Mouse (Mus musculus): ENCODE data around the gene Ddr1. TPM values are rescaled to one million over a fixed set of nuclear protein-coding genes. Genes with fewer than 3 reads are reported as not detected.

The Ddr1 gene
- polyA plus RNA-seq, 2 experiments, result 1.1 to 1.7 TPM

- Histone ChIP-seq H3K27ac (no peak overlapping the region), H3K9me3 (ENCODE audit: control insufficient read depth, low read length) (no peaks in the 10 kb centered on the region), H3K4me3 (ENCODE audit: insufficient read depth in 1 of 2, low read depth in 2 of 2, low read length in 2 of 2) (no peak overlapping the region), H3K36me3 (replicated peaks; ENCODE audit: control insufficient read depth, insufficient read depth, low read depth) (no peaks in the 10 kb centered on the region), H3K9ac (replicated peaks) (no peak overlapping the region), H3K4me2 (ENCODE audit: low read depth) (no peak overlapping the region), H3K4me1 (replicated peaks; ENCODE audit: control insufficient read depth in 2 of 2, insufficient read depth in 2 of 2, low read length in 1 of 2) (peaks cover 0 to 3% of the 10 kb centered on the region in 2 experiments; a peak in 1 of 4 replicates), H3K27me3 (ENCODE audit: control insufficient read depth, insufficient read depth, low read length) (no peaks in the 10 kb centered on the region)
- DNase-seq (ENCODE audit: low read depth in 3 of 3, low spot score in 3 of 3), result no peak
- no peak for ATAC-seq (ENCODE audit: insufficient read depth)
- WGBS (ENCODE audit: insufficient replicate concordance), result 68% methylated on average over 4 of the region's 4 CpGs
- no peak for TF ChIP-seq EP300 (IDR thresholded peaks at IDR 0.05; ENCODE audit: low read depth)
- TF ChIP-seq CTCF (IDR thresholded peaks at IDR 0.05; ENCODE audit: low read depth), result no peak
These were observed 24.4 kb upstream of the Ddr1 start for GRCm38 (mm10) chr17:35728821-35729220.

DNA sequence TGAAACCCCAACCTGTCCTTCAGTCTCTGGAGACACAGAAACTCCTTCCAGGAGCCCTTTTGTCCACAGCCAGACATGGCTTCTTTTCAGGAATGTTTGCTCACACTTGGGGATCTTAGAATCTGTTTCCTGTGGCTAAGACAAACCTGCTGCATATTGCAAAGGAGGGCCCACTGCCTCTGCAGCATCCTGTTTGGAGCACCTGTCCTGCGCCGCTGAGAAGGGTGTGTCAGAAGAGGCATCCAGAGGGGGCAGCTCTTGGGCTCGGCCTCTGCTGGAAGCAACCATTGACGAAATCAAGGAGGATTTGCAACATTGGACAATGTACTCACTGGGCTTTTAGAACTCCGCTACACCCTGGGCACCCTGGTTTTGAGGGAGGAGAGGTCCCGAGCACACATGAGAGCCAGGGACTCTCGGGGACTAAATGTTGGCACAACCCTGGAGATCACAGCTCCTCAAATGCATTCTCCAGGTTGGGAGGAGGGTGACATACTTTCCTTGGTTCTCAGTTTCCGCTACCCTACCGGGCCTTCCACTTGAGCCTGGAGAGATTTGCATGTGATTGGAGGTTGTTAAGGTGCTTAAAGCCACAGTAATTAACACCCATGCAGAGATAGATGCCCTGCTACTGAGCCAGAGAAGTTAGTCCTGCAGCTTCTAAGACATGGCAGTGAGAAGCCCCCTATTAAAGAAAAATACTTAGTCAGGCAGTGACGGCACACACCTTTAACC, 23.2 kb upstream of the Ddr1 start:
- Histone ChIP-seq H3K9ac (replicated peaks) (no peak overlapping the region), H3K9me3 (ENCODE audit: control insufficient read depth, low read length) (no peaks in the 10 kb centered on the region), H3K27me3 (ENCODE audit: control insufficient read depth, insufficient read depth, low read length) (no peaks in the 10 kb centered on the region; the same call in 1 of the 2 replicates), H3K36me3 (replicated peaks; ENCODE audit: control insufficient read depth, insufficient read depth, low read depth) (no peaks in the 10 kb centered on the region), H3K4me2 (ENCODE audit: low read depth) (no peak overlapping the region), H3K4me1 (replicated peaks; ENCODE audit: control insufficient read depth in 2 of 2, insufficient read depth in 2 of 2, low read length in 1 of 2) (peaks cover 0 to 3% of the 10 kb centered on the region in 2 experiments; a peak in 1 of 4 replicates), H3K27ac (no peak overlapping the region), H3K4me3 (ENCODE audit: insufficient read depth in 1 of 2, low read depth in 2 of 2, low read length in 2 of 2) (no peak overlapping the region)
- ATAC-seq (ENCODE audit: insufficient read depth), result no peak
- TF ChIP-seq EP300 (IDR thresholded peaks at IDR 0.05; ENCODE audit: low read depth), result no peak
- 43% methylated on average over 10 of the region's 10 CpGs for WGBS (ENCODE audit: insufficient replicate concordance)
- DNase-seq (ENCODE audit: low read depth in 3 of 3, low spot score in 3 of 3), result no peak

- no peak for TF ChIP-seq EP300 (IDR thresholded peaks at IDR 0.05; ENCODE audit: low read depth)
- no peak for DNase-seq (ENCODE audit: low read depth in 3 of 3, low spot score in 3 of 3)
- Histone ChIP-seq H3K4me3 (ENCODE audit: insufficient read depth in 1 of 2, low read depth in 2 of 2, low read length in 2 of 2) (no peak overlapping the region), H3K27ac (no peak overlapping the region), H3K9me3 (ENCODE audit: control insufficient read depth, low read length) (no peaks in the 10 kb centered on the region), H3K27me3 (ENCODE audit: control insufficient read depth, insufficient read depth, low read length) (no peaks in the 10 kb centered on the region; the same call in 1 of the 2 replicates), H3K9ac (replicated peaks) (no peak overlapping the region), H3K4me2 (ENCODE audit: low read depth) (no peak overlapping the region), H3K4me1 (replicated peaks; ENCODE audit: control insufficient read depth in 2 of 2, insufficient read depth in 2 of 2, low read length in 1 of 2) (peaks cover 0 to 3% of the 10 kb centered on the region in 2 experiments; a peak in 1 of 4 replicates), H3K36me3 (replicated peaks; ENCODE audit: control insufficient read depth, insufficient read depth, low read depth) (no peaks in the 10 kb centered on the region)
- ATAC-seq (ENCODE audit: insufficient read depth), result no peak
- 14% methylated on average over 7 of the region's 7 CpGs for WGBS (ENCODE audit: insufficient replicate concordance)
These were observed 22.6 kb upstream of the Ddr1 start for GRCm38 (mm10) chr17:35727028-35727427.

- DNase-seq (ENCODE audit: low read depth in 3 of 3, low spot score in 3 of 3), result peak in 2 of 3 experiments; percentile 45 to 50
- Histone ChIP-seq H3K27ac (no peak overlapping the region), H3K36me3 (replicated peaks; ENCODE audit: control insufficient read depth, insufficient read depth, low read depth) (no peaks in the 10 kb centered on the region), H3K9me3 (ENCODE audit: control insufficient read depth, low read length) (no peaks in the 10 kb centered on the region), H3K4me1 (replicated peaks; ENCODE audit: control insufficient read depth in 2 of 2, insufficient read depth in 2 of 2, low read length in 1 of 2) (peaks cover 0 to 3% of the 10 kb centered on the region in 2 experiments; a peak in 2 of 4 replicates), H3K27me3 (ENCODE audit: control insufficient read depth, insufficient read depth, low read length) (no peaks in the 10 kb centered on the region; the same call in 1 of the 2 replicates), H3K4me2 (ENCODE audit: low read depth) (no peak overlapping the region), H3K9ac (replicated peaks) (no peak overlapping the region), H3K4me3 (ENCODE audit: insufficient read depth in 1 of 2, low read depth in 2 of 2, low read length in 2 of 2) (no peak overlapping the region)
- 23% methylated on average over 21 of the region's 21 CpGs for WGBS (ENCODE audit: insufficient replicate concordance)
- ATAC-seq (ENCODE audit: insufficient read depth), result peak; percentile 57
- TF ChIP-seq CTCF (IDR thresholded peaks at IDR 0.05; ENCODE audit: low read depth) (peak; percentile 100), EP300 (IDR thresholded peaks at IDR 0.05; ENCODE audit: low read depth) (no peak)
These were observed 21.1 kb upstream of the Ddr1 start for GRCm38 (mm10) chr17:35725286-35726232.

DNA sequence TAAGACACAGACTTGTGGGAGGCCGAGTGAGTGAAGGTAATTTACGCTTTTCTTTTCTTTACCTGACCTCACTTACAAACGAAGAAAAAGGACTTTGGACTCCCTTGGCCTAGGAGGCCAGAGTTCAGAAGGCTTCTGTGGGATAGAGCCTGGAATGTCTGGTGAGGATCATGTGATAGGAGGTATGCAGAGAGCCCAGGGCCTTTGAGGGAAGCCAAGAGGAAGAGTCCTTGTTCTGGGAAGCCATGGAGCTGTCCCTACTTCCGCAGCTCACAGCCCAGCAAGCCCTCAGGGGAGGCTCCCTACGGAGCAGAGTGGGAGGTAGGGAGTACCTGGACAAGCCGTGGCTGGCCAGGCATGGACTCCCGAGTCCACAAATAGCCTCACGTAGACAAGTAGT, 17.3 kb upstream of the Ddr1 start:
- WGBS (ENCODE audit: insufficient replicate concordance), result 49% methylated on average over 8 of the region's 8 CpGs
- no peak overlapping the region for H3K4me2 ChIP-seq (ENCODE audit: low read depth)
- DNase-seq (ENCODE audit: low read depth in 3 of 3, low spot score in 3 of 3) (no peak), ATAC-seq (ENCODE audit: insufficient read depth) (no peak)
- H3K36me3 ChIP-seq (replicated peaks; ENCODE audit: control insufficient read depth, insufficient read depth, low read depth), result no peaks in the 10 kb centered on the region
- peaks cover 0 to under 1% of the 10 kb centered on the region in 2 experiments; a peak in 1 of 4 replicates for H3K4me1 ChIP-seq (replicated peaks; ENCODE audit: control insufficient read depth in 2 of 2, insufficient read depth in 2 of 2, low read length in 1 of 2)
- H3K9ac ChIP-seq (replicated peaks), result no peak overlapping the region
- H3K9me3 ChIP-seq (ENCODE audit: control insufficient read depth, low read length), result no peaks in the 10 kb centered on the region
- TF ChIP-seq EP300 (IDR thresholded peaks at IDR 0.05; ENCODE audit: low read depth), result no peak
- no peak for TF ChIP-seq CTCF (IDR thresholded peaks at IDR 0.05; ENCODE audit: low read depth)
- no peaks in the 10 kb centered on the region; the same call in none of the 2 replicates for H3K27me3 ChIP-seq (ENCODE audit: control insufficient read depth, insufficient read depth, low read length)
- H3K27ac ChIP-seq, result no peak overlapping the region
- no peak overlapping the region for H3K4me3 ChIP-seq (ENCODE audit: insufficient read depth in 1 of 2, low read depth in 2 of 2, low read length in 2 of 2)

All from liver, embryonic 14.5 days (tissue).